Mouse (Mus musculus): Measurements from ENCODE around the gene Zfp2. TPM values are rescaled to one million over a fixed set of nuclear protein-coding genes. Genes with fewer than 3 reads are reported as not detected.

The Zfp2 gene
- total and polyA plus RNA-seq, 2 experiments from 2014 or later = 2.4 to 5.3 TPM

DNA sequence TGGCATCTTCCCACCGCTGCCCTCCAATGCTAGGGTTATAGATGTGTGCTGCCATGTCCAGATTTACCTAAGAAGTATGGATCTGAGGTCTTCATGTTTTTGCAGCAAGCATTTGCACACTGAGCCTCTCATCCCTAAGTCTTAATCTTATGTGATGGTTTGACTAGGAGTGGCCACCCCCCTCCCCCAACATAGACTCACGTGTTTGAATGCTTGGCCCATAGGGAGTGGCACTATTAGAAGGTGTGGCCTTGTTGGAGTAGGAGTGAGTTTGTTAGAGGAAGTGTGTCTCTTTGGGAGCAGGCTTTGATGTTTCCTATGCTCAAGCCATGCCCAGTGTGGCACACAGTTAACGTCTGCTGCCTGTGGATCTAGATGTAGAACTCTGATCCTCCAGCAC lies 37.3 kb downstream of the Zfp2 start:
- peaks cover 23% of the 10 kb centered on the region for H3K36me3 ChIP-seq (replicated peaks; ENCODE audit: control insufficient read depth, insufficient read depth, low read length)
- ATAC-seq (ENCODE audit: insufficient read depth, low read depth) = no peak
- no peak for TF ChIP-seq EP300 (IDR thresholded peaks at IDR 0.05; ENCODE audit: low read depth)
- no peak for TF ChIP-seq CTCF (IDR thresholded peaks at IDR 0.05; ENCODE audit: low read depth)

DNA sequence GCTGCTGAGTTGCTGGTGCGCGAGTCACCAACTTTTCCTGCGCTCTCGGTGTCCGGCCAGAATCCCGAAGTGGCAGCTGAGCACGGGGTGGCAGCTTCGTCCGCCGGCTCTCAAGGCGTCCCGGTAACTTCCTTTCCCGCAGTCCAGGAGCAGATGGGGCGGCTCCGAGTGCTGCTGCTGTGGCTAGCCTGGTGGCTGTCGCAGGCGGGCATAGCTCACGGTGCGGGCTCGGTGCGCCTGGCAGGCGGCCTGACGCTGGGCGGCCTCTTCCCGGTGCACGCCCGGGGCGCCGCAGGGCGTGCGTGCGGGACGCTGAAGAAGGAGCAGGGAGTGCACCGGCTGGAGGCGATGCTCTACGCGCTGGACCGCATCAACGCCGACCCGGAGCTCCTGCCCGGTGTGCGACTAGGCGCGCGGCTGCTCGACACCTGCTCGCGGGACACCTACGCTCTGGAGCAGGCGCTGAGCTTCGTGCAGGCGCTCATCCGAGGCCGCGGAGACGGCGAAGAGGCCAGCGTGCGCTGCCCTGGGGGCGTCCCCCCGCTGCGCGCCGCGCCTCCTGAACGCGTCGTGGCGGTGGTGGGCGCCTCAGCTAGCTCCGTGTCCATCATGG lies 64.9 kb downstream of the Zfp2 start:
- H3K9me3 ChIP-seq (replicated peaks; ENCODE audit: control insufficient read depth, low read length) = 0 out of 2 replicates have a peak, but pooled peaks cover 4% of the 10 kb centered on the region
- H3K4me1 ChIP-seq (ENCODE audit: control insufficient read depth, insufficient read depth) = peaks cover 6% of the 10 kb centered on the region
- DNase-seq (ENCODE audit: low spot score) (no peak), ATAC-seq (ENCODE audit: insufficient read depth, low read depth) (no peak)
- H3K27ac ChIP-seq (ENCODE audit: low read depth) = no peak overlapping the region
- no peaks in the 10 kb centered on the region for H3K36me3 ChIP-seq (replicated peaks; ENCODE audit: control insufficient read depth, insufficient read depth, low read length)
- peak overlapping the region; percentile 72 for H3K4me2 ChIP-seq (ENCODE audit: low read depth, low read length)
- TF ChIP-seq CTCF (IDR thresholded peaks at IDR 0.05; ENCODE audit: low read depth) (no peak), EP300 (IDR thresholded peaks at IDR 0.05; ENCODE audit: low read depth) (no peak)
- H3K9ac ChIP-seq (replicated peaks; ENCODE audit: low read depth, low read length) = no peak overlapping the region
- WGBS = under 1% methylated on average over 66 of the region's 72 CpGs
- peak overlapping the region; percentile 46 for H3K4me3 ChIP-seq (ENCODE audit: low read depth, low read length)
- H3K27me3 ChIP-seq (ENCODE audit: control insufficient read depth, insufficient read depth, low read length) = peaks cover 55% of the 10 kb centered on the region

More for the DNA sequence above, 37.3 kb downstream of the Zfp2 start:
- H3K4me3 ChIP-seq (ENCODE audit: low read depth, low read length) = no peak overlapping the region
- H3K27me3 ChIP-seq (ENCODE audit: control insufficient read depth, insufficient read depth, low read length) = no peaks in the 10 kb centered on the region
- H3K4me1 ChIP-seq (ENCODE audit: control insufficient read depth, insufficient read depth) = no peaks in the 10 kb centered on the region
- H3K9ac ChIP-seq (replicated peaks; ENCODE audit: low read depth, low read length) = no peak overlapping the region
- DNase-seq (ENCODE audit: low spot score) = no peak
- H3K27ac ChIP-seq (ENCODE audit: low read depth) = no peak overlapping the region
- H3K9me3 ChIP-seq (replicated peaks; ENCODE audit: control insufficient read depth, low read length) = peaks cover 15% of the 10 kb centered on the region
- H3K4me2 ChIP-seq (ENCODE audit: low read depth, low read length) = no peak overlapping the region
- 76% methylated on average over 3 of the region's 3 CpGs for WGBS

DNA sequence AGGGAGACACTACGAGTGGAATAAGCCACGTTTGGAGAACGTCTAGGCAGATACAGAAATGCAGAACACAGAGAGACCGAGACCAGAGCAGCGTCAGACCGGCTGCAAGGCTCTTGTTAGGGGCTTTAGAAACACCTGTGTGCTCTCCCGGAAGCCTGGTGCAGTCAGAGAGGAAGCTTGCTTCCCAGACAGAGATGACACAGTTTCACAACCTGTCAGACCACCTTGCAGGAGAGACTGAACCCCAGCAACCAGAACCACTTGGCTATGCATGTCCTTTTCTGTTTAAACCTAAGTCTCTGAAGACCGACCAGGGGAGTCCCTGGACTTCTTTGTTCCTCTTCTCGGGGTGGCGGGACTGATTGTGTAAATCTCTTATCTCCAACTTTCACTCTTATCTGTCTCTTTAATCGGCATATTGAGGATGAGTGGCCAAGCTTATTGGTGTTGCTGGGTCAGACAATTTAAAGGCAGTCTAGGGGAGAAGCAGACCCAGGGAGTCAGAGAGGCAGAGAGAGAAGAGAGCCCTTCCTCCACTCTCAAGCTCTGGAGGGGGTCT lies 65.7 kb downstream of the Zfp2 start, which contains the start of gene Grm6:
TSS of gene Grm6 (plus strand) at position 509 of the 559 bp plus-strand sequence.
- H3K9ac ChIP-seq (replicated peaks; ENCODE audit: low read depth, low read length) = no peak within 1 kb of the TSS
- H3K9me3 ChIP-seq (replicated peaks; ENCODE audit: control insufficient read depth, low read length) = 0 out of 2 replicates have a peak, but pooled peaks cover 4% of the 10 kb centered on the region
- H3K36me3 ChIP-seq (replicated peaks; ENCODE audit: control insufficient read depth, insufficient read depth, low read length) = no peaks in the 10 kb centered on the region
- WGBS = 3% methylated on average over 11 of the region's 11 CpGs
- DNase-seq (ENCODE audit: low spot score) (no peak), ATAC-seq (ENCODE audit: insufficient read depth, low read depth) (no peak)
- TF ChIP-seq EP300 (IDR thresholded peaks at IDR 0.05; ENCODE audit: low read depth) (no peak), CTCF (IDR thresholded peaks at IDR 0.05; ENCODE audit: low read depth) (no peak)
- H3K4me1 ChIP-seq (ENCODE audit: control insufficient read depth, insufficient read depth) = peaks cover 6% of the 10 kb centered on the region
- H3K27ac ChIP-seq (ENCODE audit: low read depth) = no peak within 1 kb of the TSS
- H3K4me3 ChIP-seq (ENCODE audit: low read depth, low read length) = peak within 1 kb of the TSS; percentile 46
- H3K4me2 ChIP-seq (ENCODE audit: low read depth, low read length) = peak within 1 kb of the TSS; percentile 72
- peaks cover 55% of the 10 kb centered on the region for H3K27me3 ChIP-seq (ENCODE audit: control insufficient read depth, insufficient read depth, low read length)

DNA sequence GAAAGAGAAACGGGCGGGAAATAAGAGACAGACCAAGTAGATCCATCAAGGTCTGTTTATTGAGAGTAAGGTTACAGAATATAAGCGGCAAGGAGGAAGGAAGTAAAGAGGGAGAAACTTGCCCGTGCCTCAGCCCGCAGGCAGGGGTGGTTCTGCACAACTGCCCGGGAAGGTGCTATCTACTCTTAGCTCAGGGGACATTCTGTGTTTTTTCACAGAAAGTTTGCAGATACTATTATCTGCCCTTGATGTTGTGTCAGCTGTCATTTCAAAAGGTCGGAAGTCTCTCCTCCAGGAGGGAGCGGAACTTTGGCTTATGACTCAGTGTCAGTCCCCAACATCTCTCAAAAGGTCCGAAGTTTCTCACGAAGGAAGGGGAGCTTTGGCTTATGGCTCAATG lies 66.7 kb downstream of the Zfp2 start:
- Histone ChIP-seq H3K4me2 (ENCODE audit: low read depth, low read length) (peak overlapping the region; percentile 72; the same call in 1 of the 2 replicates), H3K27me3 (ENCODE audit: control insufficient read depth, insufficient read depth, low read length) (peaks cover 55% of the 10 kb centered on the region)

More for the DNA sequence above, 66.7 kb downstream of the Zfp2 start:
- WGBS = 4% methylated on average over 10 of the region's 10 CpGs
- Histone ChIP-seq H3K9me3 (replicated peaks; ENCODE audit: control insufficient read depth, low read length) (0 out of 2 replicates have a peak, but pooled peaks cover 4% of the 10 kb centered on the region), H3K9ac (replicated peaks; ENCODE audit: low read depth, low read length) (no peak overlapping the region), H3K4me3 (ENCODE audit: low read depth, low read length) (no peak overlapping the region), H3K4me1 (ENCODE audit: control insufficient read depth, insufficient read depth) (peaks cover 6% of the 10 kb centered on the region), H3K27ac (ENCODE audit: low read depth) (no peak overlapping the region), H3K36me3 (replicated peaks; ENCODE audit: control insufficient read depth, insufficient read depth, low read length) (no peaks in the 10 kb centered on the region)
- ATAC-seq (ENCODE audit: insufficient read depth, low read depth) = no peak
- TF ChIP-seq EP300 (IDR thresholded peaks at IDR 0.05; ENCODE audit: low read depth) (no peak), CTCF (IDR thresholded peaks at IDR 0.05; ENCODE audit: low read depth) (no peak)
- DNase-seq (ENCODE audit: low spot score) = no peak

Other genes with a start within 250 kb of the Zfp2 start
- gene Zfp354c, start 88.4 kb downstream of the Zfp2 start, total RNA-seq (2014; rRNA removed; ENCODE audit: low replicate concordance) = 4.4 and 6.0 TPM in 2 replicates
- 3.6 TPM in 2 replicates for gene Zfp354c, start 88.4 kb downstream of the Zfp2 start, polyA plus RNA-seq (2015; fragmentation: Nextera tagmentation; extraction: Ambion mirVana)
- 0.38 TPM in 1 of 2 replicates, not detected in the other for gene Zfp879, start 74.6 kb downstream of the Zfp2 start, total RNA-seq (2014; rRNA removed; ENCODE audit: low replicate concordance)
- 0.66 and 0.72 TPM in 2 replicates for gene Zfp879, start 74.6 kb downstream of the Zfp2 start, polyA plus RNA-seq (2015; fragmentation: Nextera tagmentation; extraction: Ambion mirVana)
- gene Grm6, start 65.5 kb downstream of the Zfp2 start, total RNA-seq (2014; rRNA removed; ENCODE audit: low replicate concordance) = not detected in 2 replicates
- gene Grm6, start 65.5 kb downstream of the Zfp2 start, polyA plus RNA-seq (2015; fragmentation: Nextera tagmentation; extraction: Ambion mirVana) = not detected in 2 replicates
- gene Zfp454, start 28.5 kb downstream of the Zfp2 start, total RNA-seq (2014; rRNA removed; ENCODE audit: low replicate concordance) = not detected in 2 replicates
- gene Zfp454, start 28.5 kb downstream of the Zfp2 start, polyA plus RNA-seq (2015; fragmentation: Nextera tagmentation; extraction: Ambion mirVana) = 1.7 and 2.0 TPM in 2 replicates
- gene Zfp354b, start 15.5 kb upstream of the Zfp2 start, total RNA-seq (2014; rRNA removed; ENCODE audit: low replicate concordance) = 0.73 TPM in 1 of 2 replicates, not detected in the other
- 0.85 TPM in 2 replicates for gene Zfp354b, start 15.5 kb upstream of the Zfp2 start, polyA plus RNA-seq (2015; fragmentation: Nextera tagmentation; extraction: Ambion mirVana)
- not detected in 2 replicates for gene 4933414I15Rik, start 27.6 kb upstream of the Zfp2 start, total RNA-seq (2014; rRNA removed; ENCODE audit: low replicate concordance)
- not detected in 2 replicates for gene 4933414I15Rik, start 27.6 kb upstream of the Zfp2 start, polyA plus RNA-seq (2015; fragmentation: Nextera tagmentation; extraction: Ambion mirVana)
- not detected in 2 replicates for gene Prop1, start 37.6 kb upstream of the Zfp2 start, total RNA-seq (2014; rRNA removed; ENCODE audit: low replicate concordance)
- not detected in 2 replicates for gene Prop1, start 37.6 kb upstream of the Zfp2 start, polyA plus RNA-seq (2015; fragmentation: Nextera tagmentation; extraction: Ambion mirVana)
- not detected in 2 replicates for gene Olfr1378, start 50.4 kb upstream of the Zfp2 start, total RNA-seq (2014; rRNA removed; ENCODE audit: low replicate concordance)
- gene Olfr1378, start 50.4 kb upstream of the Zfp2 start, polyA plus RNA-seq (2015; fragmentation: Nextera tagmentation; extraction: Ambion mirVana) = not detected in 2 replicates
- gene Olfr1377, start 65.8 kb upstream of the Zfp2 start, total RNA-seq (2014; rRNA removed; ENCODE audit: low replicate concordance) = not detected in 2 replicates
- not detected in 2 replicates for gene Olfr1377, start 65.8 kb upstream of the Zfp2 start, polyA plus RNA-seq (2015; fragmentation: Nextera tagmentation; extraction: Ambion mirVana)
- not detected in 2 replicates for gene Olfr51, start 87.4 kb upstream of the Zfp2 start, total RNA-seq (2014; rRNA removed; ENCODE audit: low replicate concordance)
- not detected in 2 replicates for gene Olfr51, start 87.4 kb upstream of the Zfp2 start, polyA plus RNA-seq (2015; fragmentation: Nextera tagmentation; extraction: Ambion mirVana)
- gene Olfr54, start 98.1 kb upstream of the Zfp2 start, total RNA-seq (2014; rRNA removed; ENCODE audit: low replicate concordance) = not detected in 2 replicates
- not detected in 2 replicates for gene Olfr54, start 98.1 kb upstream of the Zfp2 start, polyA plus RNA-seq (2015; fragmentation: Nextera tagmentation; extraction: Ambion mirVana)
- gene Olfr1375, start 131.9 kb upstream of the Zfp2 start, total RNA-seq (2014; rRNA removed; ENCODE audit: low replicate concordance) = not detected in 2 replicates
- gene Olfr1375, start 131.9 kb upstream of the Zfp2 start, polyA plus RNA-seq (2015; fragmentation: Nextera tagmentation; extraction: Ambion mirVana) = not detected in 2 replicates
- gene Zfp354a, start 143.1 kb upstream of the Zfp2 start, total RNA-seq (2014; rRNA removed; ENCODE audit: low replicate concordance) = 0.62 and 4.6 TPM in 2 replicates
- 3.4 and 4.2 TPM in 2 replicates for gene Zfp354a, start 143.1 kb upstream of the Zfp2 start, polyA plus RNA-seq (2015; fragmentation: Nextera tagmentation; extraction: Ambion mirVana)

Data from heart, postnatal 0 days (tissue).